Mouse (Mus musculus): ENCODE data around the gene Glod5.

The Glod5 gene

GRCm38 (mm10) chrX:7968226-7968625 is 50.1 kb downstream of the Glod5 start:
- peak; percentile 19 for DNase-seq (ENCODE audit: low read depth)

GRCm38 (mm10) chrX:7967596-7968201 is 50.6 kb downstream of the Glod5 start:
- DNase-seq (ENCODE audit: low read depth): peak; percentile 5

GRCm38 (mm10) chrX:7966161-7966560 is 52.1 kb downstream of the Glod5 start:
- DNase-seq (ENCODE audit: low read depth): no peak

GRCm38 (mm10) chrX:7963829-7964626 is 54.3 kb downstream of the Glod5 start:
- peak; percentile 23 for DNase-seq (ENCODE audit: low read depth)

GRCm38 (mm10) chrX:7958868-7959267 is 59.4 kb downstream of the Glod5 start:
- no peak for DNase-seq (ENCODE audit: low read depth)

Measured in 416B (cell line).